In genomic region chr12:71047473-71048078, GRCm38 (mm10) we compare ENCODE assay signal across 7 mouse cellular contexts. TPM values are rescaled to one million over a fixed set of nuclear protein-coding genes. Genes with fewer than 3 reads are reported as not detected.
DNase-seq lines count a peak whose midpoint lies in the region; ATAC-seq and TF ChIP-seq lines count a peak whose summit lies in the region.

No protein-coding gene starts in this region.

- peak overlapping the region; percentile 93 for H3K27ac ChIP-seq in lung, embryonic 14.5 days (ENCODE audit: low read depth)
- H3K27ac ChIP-seq in embryonic facial prominence, embryonic 13.5 days = peak overlapping the region; percentile 89
- peak overlapping the region; percentile 94 for H3K27ac ChIP-seq in hindbrain, embryonic 14.5 days

- H3K4me3 ChIP-seq in lung, embryonic 14.5 days (ENCODE audit: low read depth, low read length) = peak overlapping the region; percentile 22
- H3K4me3 ChIP-seq in embryonic facial prominence, embryonic 13.5 days = peak overlapping the region; percentile 31
- peak overlapping the region; percentile 40 for H3K4me3 ChIP-seq in hindbrain, embryonic 14.5 days (replicated peaks; ENCODE audit: low read length)
- H3K4me3 ChIP-seq in myocyte = no peak overlapping the region

- H3K4me1 ChIP-seq in lung, embryonic 14.5 days (ENCODE audit: insufficient read depth) = peaks cover 4% of the 10 kb centered on the region; the same call in 1 of the 2 replicates
- peaks cover 14% of the 10 kb centered on the region for H3K4me1 ChIP-seq in embryonic facial prominence, embryonic 13.5 days
- H3K4me1 ChIP-seq in hindbrain, embryonic 14.5 days (replicated peaks; ENCODE audit: control insufficient read depth, insufficient read depth, low read length) = peaks cover 8% of the 10 kb centered on the region

- no peak overlapping the region for H3ac ChIP-seq in myocyte (ENCODE audit: control insufficient read depth, insufficient read length)

- no peak for DNase-seq in lung, embryonic 14.5 days
- DNase-seq in lung, postnatal 25 days (ENCODE audit: low spot score) = no peak
- peak; percentile 53 for DNase-seq in hindbrain, embryonic 14.5 days (ENCODE audit: low spot score)
- DNase-seq in MN1 (ENCODE audit: low spot score) = no peak
- no peak for DNase-seq in layer of hippocampus, adult 18-20 months (ENCODE audit: low spot score in 2 of 2)

- peak overlapping the region; percentile 62 for H3K4me2 ChIP-seq in lung, embryonic 14.5 days
- H3K4me2 ChIP-seq in embryonic facial prominence, embryonic 13.5 days = peak overlapping the region; percentile 56
- peak overlapping the region; percentile 73 for H3K4me2 ChIP-seq in hindbrain, embryonic 14.5 days (replicated peaks)
- H3K4me2 ChIP-seq in myocyte (ENCODE audit: low read depth) = peak overlapping the region; percentile 35

- no peaks in the 10 kb centered on the region for H3K79me2 ChIP-seq in myocyte (ENCODE audit: control insufficient read depth, insufficient read depth)

- WGBS in lung, embryonic 14.5 days = 42% methylated on average over 8 of the region's 8 CpGs
- 49% methylated on average over 8 of the region's 8 CpGs for WGBS in embryonic facial prominence, embryonic 13.5 days
- WGBS in hindbrain, embryonic 14.5 days = 34% methylated on average over 8 of the region's 8 CpGs

- no peaks in the 10 kb centered on the region for H3K27me3 ChIP-seq in lung, embryonic 14.5 days (ENCODE audit: insufficient read depth, low read length)
- no peaks in the 10 kb centered on the region for H3K27me3 ChIP-seq in embryonic facial prominence, embryonic 13.5 days
- H3K27me3 ChIP-seq in hindbrain, embryonic 14.5 days (ENCODE audit: control insufficient read depth, insufficient read depth, low read length) = no peaks in the 10 kb centered on the region
- no peaks in the 10 kb centered on the region for H3K27me3 ChIP-seq in myocyte (ENCODE audit: control insufficient read depth, insufficient read depth, insufficient read length)

- no peaks in the 10 kb centered on the region for H3K9me3 ChIP-seq in lung, embryonic 14.5 days (ENCODE audit: low read depth, low read length)
- H3K9me3 ChIP-seq in embryonic facial prominence, embryonic 13.5 days = no peaks in the 10 kb centered on the region; the same call in 1 of the 2 replicates
- H3K9me3 ChIP-seq in hindbrain, embryonic 14.5 days (ENCODE audit: control insufficient read depth, low read length) = no peaks in the 10 kb centered on the region

- peaks cover 31% of the 10 kb centered on the region for H3K36me3 ChIP-seq in lung, embryonic 14.5 days (ENCODE audit: insufficient read depth)
- peaks cover 32% of the 10 kb centered on the region for H3K36me3 ChIP-seq in embryonic facial prominence, embryonic 13.5 days
- peaks cover 34% of the 10 kb centered on the region for H3K36me3 ChIP-seq in hindbrain, embryonic 14.5 days (replicated peaks; ENCODE audit: control insufficient read depth, insufficient read depth)
- peaks cover 20% of the 10 kb centered on the region for H3K36me3 ChIP-seq in myocyte (ENCODE audit: control insufficient read depth, insufficient read depth)

- peak; percentile 52; the same call in 1 of the 2 replicates for ATAC-seq in lung, embryonic 14.5 days (ENCODE audit: insufficient read depth)
- ATAC-seq in embryonic facial prominence, embryonic 13.5 days (ENCODE audit: insufficient number of reproducible peaks, insufficient read depth, low FRiP score, low TSS enrichment, low read depth) = no peak
- ATAC-seq in hindbrain, embryonic 14.5 days (ENCODE audit: low FRiP score) = peak; percentile 60

- peak overlapping the region; percentile 38 for H3K9ac ChIP-seq in lung, embryonic 14.5 days
- peak overlapping the region; percentile 57 for H3K9ac ChIP-seq in embryonic facial prominence, embryonic 13.5 days
- H3K9ac ChIP-seq in hindbrain, embryonic 14.5 days = peak overlapping the region; percentile 55

- TF ChIP-seq CTCF in lung, embryonic 14.5 days (IDR thresholded peaks at IDR 0.05; ENCODE audit: low read depth) = no peak

- TF ChIP-seq POLR2A in myocyte (IDR thresholded peaks at IDR 0.05; ENCODE audit: insufficient read length, low read depth) = no peak

TF ChIP-seq in myocyte, 11 proteins besides CTCF, POLR2A, EP300 and RAD21:
- TF ChIP-seq USF1 (IDR thresholded peaks at IDR 0.05; ENCODE audit: low read depth) = no peak
- no peak for TF ChIP-seq MAX (IDR thresholded peaks at IDR 0.05; ENCODE audit: low read depth)
- no peak for TF ChIP-seq E2F4 (IDR thresholded peaks at IDR 0.05; ENCODE audit: insufficient read depth)
- TF ChIP-seq TCF12 (IDR thresholded peaks at IDR 0.05; ENCODE audit: insufficient read depth, poor library complexity, severe bottlenecking) = no peak
- TF ChIP-seq POLR2AphosphoS2 (IDR thresholded peaks at IDR 0.05; ENCODE audit: insufficient read length, low read depth) = no peak
- no peak for TF ChIP-seq REST (IDR thresholded peaks at IDR 0.05; ENCODE audit: insufficient read depth, insufficient read length)
- no peak for TF ChIP-seq MYOD1 (IDR thresholded peaks at IDR 0.05; ENCODE audit: control insufficient read depth in 1 of 3, insufficient read length in 2 of 3, low read depth in 2 of 3)
- no peak for TF ChIP-seq SRF (IDR thresholded peaks at IDR 0.05; ENCODE audit: control insufficient read depth, insufficient read length, low read depth)
- no peak for TF ChIP-seq TCF3 (IDR thresholded peaks at IDR 0.05; ENCODE audit: insufficient read length, low read depth)
- no peak for TF ChIP-seq MYOG (IDR thresholded peaks at IDR 0.05; ENCODE audit: control insufficient read depth in 1 of 3, insufficient read depth in 1 of 3, insufficient read length in 2 of 3, low read depth in 2 of 3)
- no peak for TF ChIP-seq CEBPB (IDR thresholded peaks at IDR 0.05; ENCODE audit: insufficient read depth, poor library complexity, severe bottlenecking)
TF ChIP-seq in myocyte: peak in this region for 0.

RNA-seq across cellular contexts. Expression of gene Arid4a, which starts 31.8 kb away (rescaled TPM):
- 35.9 and 37.2 TPM in 2 replicates for polyA plus RNA-seq in lung, embryonic 14.5 days (2014; fragmentation: Nextera tagmentation; extraction: Ambion mirVana)
- 41.8 and 44.3 TPM in 2 replicates for polyA plus RNA-seq in embryonic facial prominence, embryonic 13.5 days (2015; fragmentation: Nextera tagmentation; extraction: Ambion mirVana)
- polyA plus RNA-seq in hindbrain, embryonic 14.5 days (2014; fragmentation: Nextera tagmentation; extraction: Ambion mirVana) = 36.9 and 39.1 TPM in 2 replicates
- 1.7 TPM for polyA plus RNA-seq in myocyte (2012; fragmentation: generic; extraction: Trizol)
- total RNA-seq in layer of hippocampus, adult 18-20 months (2021) = 10 to 100 TPM; 40.9 to 44.2 TPM

Comparison
In these comparisons a context has a peak if more than half of its experiments do, and no peak if none do; other contexts are left out.
1. RNA of gene Arid4a, which starts 31.8 kb away (polyA plus RNA-seq): 41.8 to 44.3 TPM in embryonic facial prominence, embryonic 13.5 days, 36.9 to 39.1 TPM in hindbrain, embryonic 14.5 days and 35.9 to 37.2 TPM in lung, embryonic 14.5 days; 1.7 TPM in myocyte (single experiment); every median in the first group is over 10 times any median in the second.
2. Peak in every context shown above with its lines, with median percentiles within 50 percentile points of each other: H3K27ac ChIP-seq, H3K4me2 ChIP-seq and H3K9ac ChIP-seq.